Mouse (Mus musculus) CD4-positive, CD25-positive, alpha-beta regulatory T cell, adult 2 months (primary cell): ENCODE results near the gene Gemin5.

ENCODE experiments used
- DNase-seq: peaks from one replicate; pipeline ENCODE4 v3.0.0-alpha.2; 2012; ENCODE audit warnings: low read depth, low spot score

The Gemin5 gene

GRCm38 (mm10) chr11:58116560-58116959 lies 51.8 kb downstream of the Gemin5 start:
- DNase-seq, result no peak

- no peak for DNase-seq
These were observed 60.5 kb downstream of the Gemin5 start for GRCm38 (mm10) chr11:58107664-58108337.

GRCm38 (mm10) chr11:58107009-58107408 lies 61.3 kb downstream of the Gemin5 start:
- no peak for DNase-seq

GRCm38 (mm10) chr11:58104351-58104791 lies 64.0 kb downstream of the Gemin5 start:
- no peak for DNase-seq

- peak; percentile 99 for DNase-seq
These were observed 64.5 kb downstream of the Gemin5 start, which contains the start of gene Cnot8 for GRCm38 (mm10) chr11:58103697-58104306. TSS of gene Cnot8 (plus strand) at chr11:58104153.

- DNase-seq, result no peak
These were observed 65.0 kb downstream of the Gemin5 start for GRCm38 (mm10) chr11:58103344-58103653.

GRCm38 (mm10) chr11:58102581-58103343 lies 65.6 kb downstream of the Gemin5 start:
- peak; percentile 62 for DNase-seq

GRCm38 (mm10) chr11:58102146-58102545 lies 66.2 kb downstream of the Gemin5 start:
- no peak for DNase-seq

- DNase-seq, result no peak
These were observed 67.1 kb downstream of the Gemin5 start for GRCm38 (mm10) chr11:58101194-58101720.

GRCm38 (mm10) chr11:58100006-58100405 lies 68.3 kb downstream of the Gemin5 start:
- no peak for DNase-seq

- peak; percentile 66 for DNase-seq
These were observed 70.0 kb downstream of the Gemin5 start for GRCm38 (mm10) chr11:58098366-58098720.

- DNase-seq, result peak; percentile 52
These were observed 70.5 kb downstream of the Gemin5 start for GRCm38 (mm10) chr11:58097621-58098365.

- DNase-seq, result no peak
These were observed 71.3 kb downstream of the Gemin5 start for GRCm38 (mm10) chr11:58096821-58097620.

- DNase-seq, result peak; percentile 78
These were observed 72.2 kb downstream of the Gemin5 start for GRCm38 (mm10) chr11:58096160-58096559.

- no peak for DNase-seq
These were observed 72.8 kb downstream of the Gemin5 start for GRCm38 (mm10) chr11:58095561-58095960.

GRCm38 (mm10) chr11:58094766-58095165 lies 73.6 kb downstream of the Gemin5 start:
- no peak for DNase-seq

- DNase-seq, result no peak
These were observed 75.3 kb downstream of the Gemin5 start, which contains the start of gene Gm12248 for GRCm38 (mm10) chr11:58093021-58093528. TSS of gene Gm12248 (minus strand) at chr11:58093134.

- no peak for DNase-seq
These were observed 75.8 kb downstream of the Gemin5 start for GRCm38 (mm10) chr11:58092541-58092940.

- no peak for DNase-seq
These were observed 86.6 kb downstream of the Gemin5 start for GRCm38 (mm10) chr11:58081716-58082115.

- DNase-seq, result no peak
These were observed 91.1 kb downstream of the Gemin5 start for GRCm38 (mm10) chr11:58077270-58077669.

GRCm38 (mm10) chr11:58072978-58073377 lies 95.4 kb downstream of the Gemin5 start:
- DNase-seq, result no peak
